Mouse (Mus musculus): ENCODE data around the gene Cct8l1. TPM values are rescaled to one million over a fixed set of nuclear protein-coding genes. Genes with fewer than 3 reads are reported as not detected.
A peak's percentile ranks its signal among the peaks of the same experiment; 100 is the strongest.

Cct8l1 gene
- polyA plus RNA-seq, 1 experiment: not detected

GRCm38 (mm10) chr5:25517550-25517949 lies 1.7 kb downstream of the Cct8l1 start:
- TF ChIP-seq MAX (IDR thresholded peaks at IDR 0.05; ENCODE audit: low read depth): no peak
- no peak for TF ChIP-seq USF1 (IDR thresholded peaks at IDR 0.05; ENCODE audit: low read depth)
- no peak for TF ChIP-seq TCF3 (IDR thresholded peaks at IDR 0.05; ENCODE audit: insufficient read length, low read depth)
- no peak for TF ChIP-seq MYOD1 (IDR thresholded peaks at IDR 0.05; ENCODE audit: control insufficient read depth in 1 of 3, insufficient read length in 2 of 3, low read depth in 2 of 3)
- TF ChIP-seq POLR2A (IDR thresholded peaks at IDR 0.05; ENCODE audit: insufficient read length, low read depth): no peak
- no peak for TF ChIP-seq REST (IDR thresholded peaks at IDR 0.05; ENCODE audit: insufficient read depth, insufficient read length)
- no peak for TF ChIP-seq E2F4 (IDR thresholded peaks at IDR 0.05; ENCODE audit: insufficient read depth)
- no peak for TF ChIP-seq TCF12 (IDR thresholded peaks at IDR 0.05; ENCODE audit: insufficient read depth, poor library complexity, severe bottlenecking)
- no peak for TF ChIP-seq MYOG (IDR thresholded peaks at IDR 0.05; ENCODE audit: control insufficient read depth in 1 of 3, insufficient read depth in 1 of 3, insufficient read length in 2 of 3, low read depth in 2 of 3)
- no peak for TF ChIP-seq CEBPB (IDR thresholded peaks at IDR 0.05; ENCODE audit: insufficient read depth, poor library complexity, severe bottlenecking)
- no peak for TF ChIP-seq SRF (IDR thresholded peaks at IDR 0.05; ENCODE audit: control insufficient read depth, insufficient read length, low read depth)
- TF ChIP-seq POLR2AphosphoS2 (IDR thresholded peaks at IDR 0.05; ENCODE audit: insufficient read length, low read depth): no peak
- H3K4me3 ChIP-seq: no peak overlapping the region
- H3K4me2 ChIP-seq (ENCODE audit: low read depth): no peak overlapping the region
- no peaks in the 10 kb centered on the region for H3K79me2 ChIP-seq (ENCODE audit: control insufficient read depth, insufficient read depth)
- H3ac ChIP-seq (ENCODE audit: control insufficient read depth, insufficient read length): no peak overlapping the region
- no peaks in the 10 kb centered on the region for H3K36me3 ChIP-seq (ENCODE audit: control insufficient read depth, insufficient read depth)
- peaks cover 4% of the 10 kb centered on the region for H3K27me3 ChIP-seq (ENCODE audit: control insufficient read depth, insufficient read depth, insufficient read length)

- H3ac ChIP-seq (ENCODE audit: control insufficient read depth, insufficient read length): no peak overlapping the region
- H3K4me3 ChIP-seq: no peak overlapping the region
- TF ChIP-seq POLR2AphosphoS2 (IDR thresholded peaks at IDR 0.05; ENCODE audit: insufficient read length, low read depth) (no peak), TCF3 (IDR thresholded peaks at IDR 0.05; ENCODE audit: insufficient read length, low read depth) (no peak), MYOG (IDR thresholded peaks at IDR 0.05; ENCODE audit: control insufficient read depth in 1 of 3, insufficient read depth in 1 of 3, insufficient read length in 2 of 3, low read depth in 2 of 3) (no peak), MYOD1 (IDR thresholded peaks at IDR 0.05; ENCODE audit: control insufficient read depth in 1 of 3, insufficient read length in 2 of 3, low read depth in 2 of 3) (no peak), E2F4 (IDR thresholded peaks at IDR 0.05; ENCODE audit: insufficient read depth) (no peak), CEBPB (IDR thresholded peaks at IDR 0.05; ENCODE audit: insufficient read depth, poor library complexity, severe bottlenecking) (no peak), USF1 (IDR thresholded peaks at IDR 0.05; ENCODE audit: low read depth) (no peak), TCF12 (IDR thresholded peaks at IDR 0.05; ENCODE audit: insufficient read depth, poor library complexity, severe bottlenecking) (no peak), SRF (IDR thresholded peaks at IDR 0.05; ENCODE audit: control insufficient read depth, insufficient read length, low read depth) (no peak), MAX (IDR thresholded peaks at IDR 0.05; ENCODE audit: low read depth) (no peak), REST (IDR thresholded peaks at IDR 0.05; ENCODE audit: insufficient read depth, insufficient read length) (no peak), POLR2A (IDR thresholded peaks at IDR 0.05; ENCODE audit: insufficient read length, low read depth) (no peak)
- H3K36me3 ChIP-seq (ENCODE audit: control insufficient read depth, insufficient read depth): no peaks in the 10 kb centered on the region
- no peak overlapping the region for H3K4me2 ChIP-seq (ENCODE audit: low read depth)
- H3K27me3 ChIP-seq (ENCODE audit: control insufficient read depth, insufficient read depth, insufficient read length): peaks cover 4% of the 10 kb centered on the region
- H3K79me2 ChIP-seq (ENCODE audit: control insufficient read depth, insufficient read depth): no peaks in the 10 kb centered on the region
Observed at GRCm38 (mm10) chr5:25519820-25520219, 4.0 kb downstream of the Cct8l1 start.

- Histone ChIP-seq H3K4me3 (no peak overlapping the region), H3K4me2 (ENCODE audit: low read depth) (no peak overlapping the region), H3K79me2 (ENCODE audit: control insufficient read depth, insufficient read depth) (no peaks in the 10 kb centered on the region), H3K36me3 (ENCODE audit: control insufficient read depth, insufficient read depth) (no peaks in the 10 kb centered on the region), H3K27me3 (ENCODE audit: control insufficient read depth, insufficient read depth, insufficient read length) (peaks cover 3% of the 10 kb centered on the region), H3ac (ENCODE audit: control insufficient read depth, insufficient read length) (no peak overlapping the region)
- TF ChIP-seq MYOG (IDR thresholded peaks at IDR 0.05; ENCODE audit: control insufficient read depth in 1 of 3, insufficient read depth in 1 of 3, insufficient read length in 2 of 3, low read depth in 2 of 3) (no peak), TCF12 (IDR thresholded peaks at IDR 0.05; ENCODE audit: insufficient read depth, poor library complexity, severe bottlenecking) (no peak), TCF3 (IDR thresholded peaks at IDR 0.05; ENCODE audit: insufficient read length, low read depth) (no peak), POLR2A (IDR thresholded peaks at IDR 0.05; ENCODE audit: insufficient read length, low read depth) (no peak), USF1 (IDR thresholded peaks at IDR 0.05; ENCODE audit: low read depth) (no peak), MYOD1 (IDR thresholded peaks at IDR 0.05; ENCODE audit: control insufficient read depth in 1 of 3, insufficient read length in 2 of 3, low read depth in 2 of 3) (no peak), MAX (IDR thresholded peaks at IDR 0.05; ENCODE audit: low read depth) (no peak), SRF (IDR thresholded peaks at IDR 0.05; ENCODE audit: control insufficient read depth, insufficient read length, low read depth) (no peak), POLR2AphosphoS2 (IDR thresholded peaks at IDR 0.05; ENCODE audit: insufficient read length, low read depth) (no peak), CEBPB (IDR thresholded peaks at IDR 0.05; ENCODE audit: insufficient read depth, poor library complexity, severe bottlenecking) (no peak), E2F4 (IDR thresholded peaks at IDR 0.05; ENCODE audit: insufficient read depth) (no peak)
Observed at GRCm38 (mm10) chr5:25521461-25521860, 5.6 kb downstream of the Cct8l1 start.

- Histone ChIP-seq H3K79me2 (ENCODE audit: control insufficient read depth, insufficient read depth) (no peaks in the 10 kb centered on the region), H3K4me2 (ENCODE audit: low read depth) (peak overlapping the region; percentile 4), H3K27me3 (ENCODE audit: control insufficient read depth, insufficient read depth, insufficient read length) (no peaks in the 10 kb centered on the region), H3K4me3 (no peak overlapping the region), H3ac (ENCODE audit: control insufficient read depth, insufficient read length) (no peak overlapping the region), H3K36me3 (ENCODE audit: control insufficient read depth, insufficient read depth) (no peaks in the 10 kb centered on the region)
- TF ChIP-seq TCF3 (IDR thresholded peaks at IDR 0.05; ENCODE audit: insufficient read length, low read depth): no peak
- peak; percentile 30 for TF ChIP-seq USF1 (IDR thresholded peaks at IDR 0.05; ENCODE audit: low read depth)
- TF ChIP-seq TCF12 (IDR thresholded peaks at IDR 0.05; ENCODE audit: insufficient read depth, poor library complexity, severe bottlenecking): no peak
- no peak for TF ChIP-seq SRF (IDR thresholded peaks at IDR 0.05; ENCODE audit: control insufficient read depth, insufficient read length, low read depth)
Observed at GRCm38 (mm10) chr5:25526116-25526515, 10.2 kb downstream of the Cct8l1 start.

GRCm38 (mm10) chr5:25526926-25527325 lies 11.1 kb downstream of the Cct8l1 start:
- TF ChIP-seq MYOD1 (IDR thresholded peaks at IDR 0.05; ENCODE audit: control insufficient read depth in 1 of 3, insufficient read length in 2 of 3, low read depth in 2 of 3) (peak in 1 of 3 experiments; percentile 42), TCF12 (IDR thresholded peaks at IDR 0.05; ENCODE audit: insufficient read depth, poor library complexity, severe bottlenecking) (no peak)
- Histone ChIP-seq H3K4me3 (no peak overlapping the region), H3K4me2 (ENCODE audit: low read depth) (peak overlapping the region; percentile 1), H3ac (ENCODE audit: control insufficient read depth, insufficient read length) (no peak overlapping the region), H3K36me3 (ENCODE audit: control insufficient read depth, insufficient read depth) (no peaks in the 10 kb centered on the region), H3K79me2 (ENCODE audit: control insufficient read depth, insufficient read depth) (no peaks in the 10 kb centered on the region), H3K27me3 (ENCODE audit: control insufficient read depth, insufficient read depth, insufficient read length) (no peaks in the 10 kb centered on the region)
